Mouse (Mus musculus) spleen, embryonic (tissue): ENCODE data around the gene Elmo3.

Source experiments
- CTCF ChIA-PET: fragments of 350-600 bp; sonication (Branson Sonifier 250); formaldehyde crosslinking; loops from one replicate; lab custom pipeline; 2022; lab: Charles Lee

Elmo3 gene

DNA sequence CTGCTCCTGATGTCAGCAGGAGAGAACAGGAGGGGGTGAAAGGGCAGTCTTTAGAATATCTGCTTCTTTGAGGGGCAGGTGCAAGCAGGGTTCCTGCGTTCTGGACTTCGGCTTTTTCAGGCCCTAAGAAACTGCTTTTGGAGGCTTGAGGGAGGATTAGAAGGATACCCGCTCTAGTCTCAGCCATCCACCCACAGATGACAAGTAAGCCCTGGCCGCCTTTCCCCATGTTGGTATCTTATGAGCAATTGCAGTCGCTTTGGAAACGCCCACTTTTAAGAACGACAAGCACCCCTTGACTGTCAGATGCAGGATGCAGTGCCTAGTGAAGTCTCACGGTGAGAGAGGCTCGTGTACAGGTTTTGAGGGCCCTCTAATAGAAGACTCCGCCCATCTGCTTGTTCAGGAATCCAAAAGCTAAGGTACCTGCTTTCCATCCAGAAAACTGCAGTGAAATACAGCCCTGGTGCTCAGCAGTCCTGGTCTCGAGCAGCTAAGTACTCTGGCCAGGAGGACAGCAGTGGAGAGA is 13.3 kb downstream of the Elmo3 start:
- CTCF ChIA-PET, result no interaction called here

- CTCF ChIA-PET, result interaction anchor here (0.6 kb wide), 1 partner anchor 100 kb away, joined by 3 read pairs; no protein-coding TSS in a partner anchor
Observed at GRCm38 (mm10) chr8:105323183-105323582, 17.8 kb downstream of the Elmo3 start.

DNA sequence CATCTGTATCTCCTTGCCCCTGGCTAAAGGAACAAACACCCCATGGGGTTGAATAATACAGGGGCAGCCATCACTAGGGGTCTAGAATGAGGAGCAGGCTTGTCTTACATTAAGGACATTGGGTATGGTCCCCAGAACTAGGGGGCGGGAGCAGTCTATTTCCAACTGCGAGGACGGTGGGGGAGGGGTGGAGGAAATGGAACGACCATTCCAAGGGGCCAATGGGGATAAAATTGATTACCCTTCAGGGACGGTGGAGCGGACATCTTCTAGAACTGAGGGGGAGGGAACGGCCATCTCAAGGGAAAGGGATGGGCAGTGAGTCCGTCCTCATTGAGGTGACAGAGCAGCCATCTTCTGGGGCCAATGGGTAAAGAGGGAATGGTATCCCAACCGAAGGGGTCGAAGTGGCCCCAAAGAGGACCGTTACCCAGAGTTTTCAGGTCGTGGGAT is 20.3 kb downstream of the Elmo3 start:
- CTCF ChIA-PET, result no interaction called here

DNA sequence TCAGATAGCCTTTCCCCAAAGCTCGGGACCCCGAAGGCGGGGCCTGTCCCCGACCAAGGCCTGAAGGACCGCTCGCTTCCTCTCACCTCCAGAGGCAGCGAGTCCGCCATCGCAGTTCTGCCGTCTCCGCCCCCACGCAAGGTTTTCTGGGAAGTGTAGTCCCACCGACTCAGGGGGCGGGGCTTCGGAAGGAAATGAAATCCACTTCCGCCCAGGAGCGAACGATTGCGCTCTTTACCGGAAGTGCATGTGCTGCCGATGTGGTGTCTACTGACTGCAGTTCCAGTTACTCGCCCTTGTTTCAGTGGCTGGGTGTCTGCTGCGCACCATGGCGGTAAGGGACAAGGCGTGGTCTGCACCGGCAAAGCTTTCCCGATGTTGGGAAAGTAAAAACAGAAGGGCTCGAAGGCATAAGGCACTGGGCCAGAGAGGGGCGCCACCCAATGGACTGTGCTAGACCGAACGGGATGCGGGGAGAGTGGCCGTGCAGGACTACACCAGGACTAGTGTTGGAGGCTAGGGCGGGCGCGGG is 20.8 kb downstream of the Elmo3 start, which contains the start of the genes Lrrc29 and Tmem208:
TSS of gene Lrrc29 (minus strand) at position 138 of the 532 bp plus-strand sequence.
TSS of gene Tmem208 (plus strand) at position 214 of the 532 bp plus-strand sequence.
- CTCF ChIA-PET, result no interaction called here

DNA sequence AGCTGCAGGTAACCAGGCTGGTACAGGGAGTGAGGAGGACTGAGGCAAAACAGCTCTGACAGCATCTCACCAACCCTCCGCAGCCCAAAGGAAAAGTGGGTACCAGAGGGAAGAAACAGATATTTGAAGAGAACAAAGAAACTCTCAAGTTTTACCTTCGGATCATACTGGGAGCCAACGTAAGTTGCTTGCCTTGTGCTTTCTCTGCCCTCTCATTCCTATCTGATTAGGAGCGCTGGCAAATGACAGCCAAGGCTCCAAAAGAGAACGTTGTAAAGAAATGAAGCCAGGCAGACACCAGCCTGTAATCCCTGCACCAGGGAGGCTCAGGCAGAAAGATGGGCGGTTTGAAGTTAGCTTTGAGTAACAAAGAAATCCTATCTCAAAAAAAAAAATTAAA is 21.6 kb downstream of the Elmo3 start:
- CTCF ChIA-PET, result no interaction called here

DNA sequence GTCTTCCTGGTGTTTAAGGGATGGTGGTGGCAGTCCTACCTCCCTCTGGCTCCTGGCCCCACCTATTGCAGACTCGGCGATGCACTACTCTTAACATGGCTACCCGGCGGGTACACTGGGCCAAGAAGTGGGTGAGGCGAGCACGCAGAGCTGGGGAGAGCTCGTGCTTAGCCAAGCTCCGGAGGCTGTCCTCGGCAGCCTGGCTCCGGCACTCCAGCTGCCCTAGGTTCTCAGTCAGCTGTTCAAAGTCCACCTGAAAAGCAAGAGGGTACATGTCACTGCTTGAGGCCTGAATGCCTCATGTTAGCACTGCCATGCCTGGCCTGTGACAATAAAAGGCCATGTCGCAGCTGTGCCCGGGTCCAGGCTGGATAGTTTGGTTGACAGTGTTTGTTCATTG is 24.9 kb downstream of the Elmo3 start:
- CTCF ChIA-PET, result no interaction called here

GRCm38 (mm10) chr8:105331469-105331868 is 26.1 kb downstream of the Elmo3 start:
- CTCF ChIA-PET, result no interaction called here

- CTCF ChIA-PET, result no interaction called here
Observed at GRCm38 (mm10) chr8:105331931-105332330, 26.5 kb downstream of the Elmo3 start.

DNA sequence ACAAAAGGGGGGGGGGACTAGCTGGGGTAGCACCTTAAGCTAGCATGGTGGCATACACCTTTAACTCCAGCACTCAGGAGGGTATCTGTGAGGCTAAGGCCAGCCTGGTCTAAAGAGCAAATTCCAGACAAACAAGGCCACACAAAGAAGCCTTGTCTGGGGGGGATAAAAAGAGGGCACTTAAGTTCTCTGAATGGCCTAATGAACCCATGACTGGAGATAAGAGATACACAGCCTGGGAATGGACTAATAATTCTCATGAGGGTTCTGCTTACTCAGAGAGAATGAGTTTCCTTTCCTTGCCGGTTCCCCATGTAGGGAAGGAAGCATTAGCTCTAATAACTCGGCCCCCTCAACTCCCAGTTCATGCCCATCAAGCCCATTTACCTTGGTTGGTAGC is 27.1 kb downstream of the Elmo3 start:
- CTCF ChIA-PET, result no interaction called here

GRCm38 (mm10) chr8:105336373-105337130 is 31.2 kb downstream of the Elmo3 start:
- CTCF ChIA-PET, result no interaction called here

DNA sequence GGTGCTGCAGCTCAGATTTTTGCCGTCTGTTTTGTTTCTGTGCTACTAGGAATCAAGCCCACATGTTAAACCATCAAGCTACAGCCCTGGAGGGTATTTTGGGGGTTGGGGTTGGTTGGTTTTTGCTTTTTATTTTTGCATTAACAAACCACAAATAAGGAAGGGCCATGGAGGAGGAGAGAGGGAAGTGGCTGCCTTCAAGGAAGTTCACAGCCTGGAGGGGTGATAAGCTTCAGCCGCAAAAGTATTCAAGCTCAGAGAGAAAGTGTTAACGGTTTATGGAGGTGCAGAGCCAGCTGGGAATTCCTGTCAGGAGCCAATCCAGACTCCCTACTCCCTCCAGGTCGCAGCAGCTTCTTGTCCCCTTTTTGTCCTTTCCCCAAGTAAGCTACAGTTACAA is 33.6 kb downstream of the Elmo3 start:
- CTCF ChIA-PET, result no interaction called here

- CTCF ChIA-PET, result no interaction called here
Observed at GRCm38 (mm10) chr8:105339886-105340635, 34.7 kb downstream of the Elmo3 start.

DNA sequence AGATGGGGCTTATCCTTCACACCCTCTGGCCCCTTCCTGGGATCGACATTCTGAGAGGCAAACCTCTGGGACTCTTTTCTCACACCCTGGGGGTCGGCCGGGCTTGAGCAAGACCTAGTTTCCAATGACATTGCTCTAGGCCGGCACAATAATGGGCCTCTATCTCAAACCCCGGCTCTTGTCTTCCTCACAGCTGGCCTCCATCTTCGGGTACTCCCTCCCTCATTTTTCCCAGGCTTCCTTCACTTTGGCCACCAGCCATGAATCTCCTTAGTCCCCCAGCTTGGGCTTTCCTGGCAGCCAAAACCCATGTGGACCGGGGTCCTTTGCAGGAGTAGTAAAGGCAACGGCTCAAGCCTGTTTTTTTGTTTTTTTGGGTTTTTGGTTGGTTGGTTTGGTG is 36.0 kb downstream of the Elmo3 start:
- CTCF ChIA-PET, result interaction anchor here (0.7 kb wide), 1 partner anchor 1092 kb away, joined by 3 read pairs; no protein-coding TSS in a partner anchor

DNA sequence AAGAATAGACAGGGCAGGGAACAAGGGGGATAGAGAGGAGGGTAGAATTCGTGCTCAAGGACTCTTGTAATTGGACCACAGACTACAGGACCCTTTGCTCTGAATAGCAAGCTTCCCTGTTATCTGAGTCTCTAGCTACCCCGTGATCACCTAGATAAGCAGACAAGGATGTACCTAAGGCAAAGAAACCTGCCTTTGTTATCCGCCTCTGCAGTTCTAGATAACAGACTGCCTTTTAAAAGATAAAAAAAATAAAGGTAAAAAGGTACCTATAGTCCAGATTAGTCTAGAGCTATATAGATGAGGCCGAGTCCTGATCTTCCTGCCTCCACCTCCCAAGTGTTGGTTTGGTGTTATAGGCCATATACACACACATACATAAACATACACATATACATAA is 37.4 kb downstream of the Elmo3 start:
- CTCF ChIA-PET, result no interaction called here

DNA sequence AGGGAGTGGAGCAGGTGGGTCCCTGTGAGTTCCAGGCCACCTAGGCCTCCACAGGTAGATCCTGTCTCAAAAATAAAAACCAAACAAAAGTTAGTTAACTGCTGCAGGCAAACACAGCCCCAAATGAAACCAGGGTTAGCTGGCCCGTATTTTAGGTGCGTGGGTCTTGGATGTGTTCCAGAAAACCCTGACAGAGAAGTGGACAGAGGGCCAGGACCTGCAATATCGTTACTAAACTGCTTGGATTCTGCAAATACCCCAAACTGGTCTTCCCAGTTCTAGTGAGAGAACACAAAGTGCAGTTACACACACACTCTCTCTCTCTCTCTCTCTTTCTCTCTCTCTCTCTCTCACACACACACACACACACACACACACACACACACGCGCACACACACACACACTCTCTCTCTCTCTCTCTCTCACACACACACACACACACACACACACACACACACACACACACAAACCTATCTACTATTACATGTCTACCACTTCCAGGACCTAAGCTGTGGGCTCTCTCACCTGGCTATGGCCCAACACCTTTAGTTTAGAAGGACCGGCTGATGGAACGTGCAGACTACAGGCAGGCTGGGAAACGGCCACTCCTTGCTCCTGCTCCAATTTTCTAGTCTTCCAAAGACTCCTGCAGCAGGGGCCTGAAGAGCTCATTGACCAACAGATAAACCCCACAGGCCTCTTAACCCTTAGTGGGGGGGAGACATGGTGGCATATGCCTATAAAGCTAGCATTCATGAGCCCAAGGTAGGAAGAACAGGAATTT is 38.6 kb downstream of the Elmo3 start:
- CTCF ChIA-PET, result interaction anchor here (0.6 kb wide), 1 partner anchor 35 kb away, joined by 3 read pairs; no protein-coding TSS in a partner anchor

GRCm38 (mm10) chr8:105345061-105345975 is 39.9 kb downstream of the Elmo3 start:
- CTCF ChIA-PET, result no interaction called here

DNA sequence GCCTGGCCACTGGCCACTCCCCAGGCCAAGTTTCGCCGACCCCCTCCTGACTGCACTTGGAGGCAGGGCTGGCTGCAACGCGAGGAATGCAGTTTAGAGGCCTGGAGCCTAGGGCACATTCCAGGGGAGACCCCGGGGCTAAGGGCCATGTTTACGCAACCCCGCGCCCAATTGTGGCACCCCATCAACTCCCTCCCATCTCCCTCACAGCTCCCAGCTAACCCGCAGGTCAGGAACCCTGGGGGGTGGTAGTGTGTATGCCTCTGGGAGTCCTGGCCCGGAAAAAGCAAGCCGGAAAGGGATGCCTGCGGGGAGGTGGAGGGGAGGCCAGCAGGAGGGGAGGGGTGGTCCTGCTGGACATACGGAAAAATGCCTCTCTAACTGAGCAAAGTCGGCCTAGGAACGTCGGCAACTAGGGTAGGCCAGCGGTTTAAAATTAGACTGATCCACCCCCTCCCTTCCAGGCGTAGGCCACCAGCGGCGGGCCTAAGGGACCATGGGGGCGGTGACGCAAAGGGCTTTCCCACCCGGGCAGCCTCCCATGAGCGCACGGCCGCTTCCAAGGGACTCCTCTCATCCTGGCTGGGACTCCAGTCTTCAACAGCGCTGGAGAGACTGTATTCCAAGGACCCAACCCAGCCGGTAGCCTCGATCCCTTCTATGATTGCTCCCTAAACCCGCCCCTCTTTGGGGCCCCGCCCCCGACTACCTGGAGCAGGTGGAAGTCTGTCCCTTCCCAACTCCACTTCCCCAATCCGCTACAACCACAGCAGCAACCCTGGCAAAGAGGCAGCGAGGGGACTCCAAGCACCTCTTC is 41.4 kb downstream of the Elmo3 start:
- CTCF ChIA-PET, result no interaction called here

DNA sequence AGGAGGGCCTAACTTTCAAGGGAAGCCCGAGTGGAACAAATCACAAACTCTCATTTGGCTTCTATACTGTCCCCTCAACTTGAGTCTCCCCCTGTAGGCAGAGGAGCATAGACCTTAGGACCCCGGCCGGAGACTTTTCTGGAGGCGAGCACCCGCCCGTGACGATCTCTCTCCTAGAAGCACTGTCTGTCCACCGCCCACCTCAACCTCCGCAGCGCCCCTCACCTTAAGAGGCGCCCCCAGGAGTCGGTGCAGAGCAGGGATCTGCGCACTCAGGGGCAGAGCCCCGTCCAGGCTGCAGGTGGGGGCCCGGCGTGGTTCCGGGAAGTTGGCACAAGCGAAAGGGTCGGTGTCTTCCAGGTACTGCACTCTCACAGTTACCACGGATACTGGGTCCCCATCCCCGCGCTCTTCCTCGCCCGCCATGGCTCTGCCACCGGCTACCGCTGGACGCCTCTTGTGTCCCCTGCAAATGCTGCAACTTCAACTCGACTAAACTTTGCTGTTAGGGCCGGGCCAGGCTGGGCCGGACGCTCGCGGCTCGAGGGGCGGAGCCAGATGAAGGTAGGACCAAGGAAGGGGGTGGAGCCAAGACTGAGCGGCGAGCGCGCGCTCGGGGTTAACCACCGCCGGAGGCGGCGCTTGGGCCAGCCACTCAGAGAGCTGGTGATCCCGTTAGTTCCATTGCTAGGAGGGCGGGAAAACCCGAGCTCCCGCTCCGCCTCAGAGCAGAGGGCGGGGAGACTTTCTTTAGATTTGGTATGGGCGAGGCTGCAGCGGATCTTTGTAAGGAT is 42.2 kb downstream of the Elmo3 start, which contains the start of gene Fhod1:
TSS of gene Fhod1 (minus strand) at position 526 of the 794 bp plus-strand sequence.
- CTCF ChIA-PET, result no interaction called here
